Mouse (Mus musculus): ENCODE data around the gene Wwc2.

Wwc2 gene

DNA sequence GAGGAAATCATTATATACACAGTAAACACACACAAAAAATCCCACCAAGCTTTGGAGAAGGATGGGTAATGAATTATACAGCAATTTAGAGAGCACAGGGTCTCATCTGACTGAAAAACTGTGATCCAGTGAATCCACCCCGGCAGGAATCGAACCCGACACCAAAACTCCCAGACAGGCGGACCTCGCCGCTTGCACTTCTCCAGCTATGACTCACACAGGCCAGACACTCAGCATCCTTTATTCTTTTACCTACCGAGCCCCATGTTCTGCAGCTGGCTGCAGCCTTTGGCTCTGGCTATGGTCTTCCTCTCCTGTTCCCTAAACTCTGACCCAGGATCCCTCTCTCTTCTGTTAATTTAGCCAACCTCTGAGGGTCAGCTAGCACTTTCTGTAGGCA, 85.5 kb downstream of the Wwc2 start:
- DNase-seq (ENCODE audit: low read depth in 1 of 2, low spot score in 2 of 2), result no peak

DNA sequence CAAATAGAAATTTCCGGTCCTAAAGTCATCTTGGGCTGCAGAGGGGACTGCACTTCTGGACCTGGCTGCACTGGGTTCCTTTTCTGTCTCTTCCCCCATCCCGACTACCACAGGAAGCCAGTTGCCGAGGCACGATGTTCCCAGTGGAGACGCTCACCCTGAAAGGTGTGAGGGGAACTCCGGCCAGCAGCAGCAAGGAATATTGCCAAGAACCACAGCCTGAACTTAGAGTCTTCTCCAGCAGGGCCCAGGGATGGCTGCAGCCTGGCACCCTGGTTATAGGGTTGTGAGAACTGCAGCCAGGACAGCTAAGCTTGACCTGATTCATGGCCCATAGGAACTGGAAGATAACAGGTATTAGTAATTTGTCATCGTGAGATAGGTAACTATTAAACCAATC, 86.7 kb downstream of the Wwc2 start:
- DNase-seq (ENCODE audit: low read depth in 1 of 2, low spot score in 2 of 2), result no peak

DNA sequence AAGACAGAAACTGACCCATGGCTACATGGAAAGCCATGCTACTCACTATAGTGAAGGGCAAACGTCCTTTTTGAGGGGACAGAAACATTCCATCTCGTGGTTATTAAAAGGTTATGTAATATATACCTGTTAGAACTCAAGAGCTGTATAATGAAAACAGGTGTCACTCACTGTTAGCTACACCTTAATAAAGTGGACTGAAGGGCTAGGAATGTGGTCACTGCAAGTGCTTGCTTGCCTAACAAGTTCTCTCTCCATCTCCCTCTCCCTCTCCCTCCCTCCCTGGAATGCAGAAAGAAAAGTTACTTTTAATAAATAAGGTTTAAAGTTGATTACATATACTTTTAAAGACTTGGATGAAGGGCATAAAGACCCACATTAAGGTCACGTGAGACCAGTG, 88.0 kb downstream of the Wwc2 start:
- no peak for DNase-seq (ENCODE audit: low read depth in 1 of 2, low spot score in 2 of 2)

GRCm38 (mm10) chr8:47900361-47900760, 90.4 kb downstream of the Wwc2 start:
- no peak for DNase-seq (ENCODE audit: low read depth in 1 of 2, low spot score in 2 of 2)

GRCm38 (mm10) chr8:47899891-47900290, 90.8 kb downstream of the Wwc2 start:
- no peak for DNase-seq (ENCODE audit: low read depth in 1 of 2, low spot score in 2 of 2)

DNA sequence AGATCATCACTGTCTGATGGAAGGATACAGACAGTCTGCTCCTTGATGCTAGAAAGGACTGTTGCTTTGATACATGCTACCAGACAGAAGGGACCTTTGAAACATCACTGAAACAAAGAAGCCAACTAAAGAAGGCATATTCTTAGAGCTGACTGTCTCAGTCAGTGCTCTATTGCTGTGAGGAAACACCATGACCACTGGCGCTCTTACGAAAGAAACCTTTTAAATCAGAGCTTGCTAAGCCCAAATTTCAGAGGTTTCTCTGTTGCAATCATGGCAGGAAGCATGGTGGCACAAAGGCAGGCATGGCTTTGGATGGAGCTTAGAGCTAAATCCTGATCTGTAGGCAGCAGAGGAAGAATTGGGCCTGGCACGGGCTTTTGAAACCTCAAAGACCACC, 98.3 kb downstream of the Wwc2 start:
- DNase-seq (ENCODE audit: low read depth in 1 of 2, low spot score in 2 of 2), result no peak

- DNase-seq (ENCODE audit: low read depth in 1 of 2, low spot score in 2 of 2), result no peak
Observed at GRCm38 (mm10) chr8:47891641-47892040, 99.1 kb downstream of the Wwc2 start.

DNA sequence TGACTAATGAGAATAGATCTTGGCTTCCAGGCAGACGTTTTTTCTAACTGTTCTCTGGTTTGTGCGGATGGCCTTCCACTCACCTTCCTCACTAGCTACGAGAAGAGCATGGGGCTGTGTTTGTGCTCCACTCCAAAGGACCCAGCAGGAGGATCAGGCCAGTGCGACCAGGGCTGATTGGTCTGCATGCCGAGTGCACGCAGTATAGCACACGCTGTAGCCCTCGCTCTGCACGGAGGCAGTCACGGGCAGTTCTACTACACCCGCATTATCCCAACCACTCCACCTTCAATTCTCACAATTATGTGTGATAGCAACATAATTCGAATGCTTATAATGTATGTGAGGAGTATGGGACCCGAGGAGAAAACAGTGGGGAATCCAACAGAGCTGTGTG, 99.9 kb downstream of the Wwc2 start:
- DNase-seq (ENCODE audit: low read depth in 1 of 2, low spot score in 2 of 2), result no peak

DNA sequence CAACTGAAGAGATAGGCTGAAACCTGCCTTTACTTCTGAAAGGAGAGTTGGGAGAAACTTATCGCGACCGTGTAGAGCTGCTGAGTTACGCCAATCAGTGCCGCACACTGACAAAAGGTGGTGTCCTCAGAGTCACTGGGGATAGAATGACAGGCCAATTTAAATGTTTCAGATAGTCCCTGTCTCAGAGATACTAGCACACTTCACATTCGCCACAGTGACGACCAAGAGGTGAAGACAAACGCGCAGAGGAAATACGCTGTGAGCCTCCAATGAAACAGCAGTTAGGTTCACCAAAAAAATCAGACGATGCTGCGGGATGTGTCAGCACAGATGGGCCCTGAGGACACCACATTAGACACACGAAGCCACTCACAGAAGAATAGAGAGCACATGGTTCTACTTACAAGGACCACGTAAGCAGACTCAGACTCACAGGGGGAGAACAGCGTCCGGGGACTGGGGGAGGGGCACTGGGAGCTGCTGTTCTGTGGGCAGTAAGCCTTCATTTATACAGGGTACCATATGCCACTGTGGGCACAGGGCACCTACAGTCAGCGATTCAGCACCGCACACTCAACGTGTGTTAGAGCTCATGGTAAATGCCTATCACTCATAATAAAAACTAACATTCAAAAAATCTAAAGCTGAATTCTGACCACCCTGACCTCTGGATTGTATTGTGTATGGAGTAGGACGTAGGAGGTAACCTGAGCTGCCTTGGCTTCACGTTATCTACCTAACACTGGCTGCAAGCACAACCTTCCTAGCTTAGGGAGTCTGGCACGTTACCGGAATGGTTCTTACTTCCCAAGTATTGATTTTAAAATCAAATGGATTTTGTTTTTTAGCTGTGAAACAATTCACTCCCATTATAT, 100.5 kb downstream of the Wwc2 start:
- no peak for DNase-seq (ENCODE audit: low read depth in 1 of 2, low spot score in 2 of 2)

GRCm38 (mm10) chr8:47888841-47889570, 101.7 kb downstream of the Wwc2 start:
- DNase-seq (ENCODE audit: low read depth in 1 of 2, low spot score in 2 of 2), result no peak

- no peak for DNase-seq (ENCODE audit: low read depth in 1 of 2, low spot score in 2 of 2)
Observed at GRCm38 (mm10) chr8:47884306-47884705, 106.4 kb downstream of the Wwc2 start.

DNA sequence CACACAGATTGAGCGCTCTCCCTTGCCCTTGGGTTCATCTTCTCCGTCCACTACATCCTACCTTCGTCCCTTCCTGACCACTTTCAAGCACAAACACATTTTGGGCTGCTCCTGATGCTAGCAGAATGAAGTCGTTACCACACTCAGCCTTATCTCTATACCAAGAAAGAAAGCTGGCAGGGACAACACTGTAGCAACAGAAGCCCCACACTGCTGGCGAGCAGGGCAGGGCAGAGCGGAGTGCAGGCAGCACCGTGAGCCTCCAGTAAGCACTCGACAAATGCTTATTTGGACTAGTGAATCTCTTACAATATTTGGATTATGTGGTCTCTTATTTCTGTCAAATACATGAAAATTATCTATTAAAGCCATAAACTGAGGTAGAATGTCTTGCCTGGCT, 107.0 kb downstream of the Wwc2 start:
- DNase-seq (ENCODE audit: low read depth in 1 of 2, low spot score in 2 of 2), result no peak

- DNase-seq (ENCODE audit: low read depth in 1 of 2, low spot score in 2 of 2), result no peak
Observed at GRCm38 (mm10) chr8:47878516-47878915, 112.2 kb downstream of the Wwc2 start.

- no peak for DNase-seq (ENCODE audit: low read depth in 1 of 2, low spot score in 2 of 2)
Observed at GRCm38 (mm10) chr8:47875865-47876264, 114.9 kb downstream of the Wwc2 start.

- no peak for DNase-seq (ENCODE audit: low read depth in 1 of 2, low spot score in 2 of 2)
Observed at GRCm38 (mm10) chr8:47874497-47875178, 116.1 kb downstream of the Wwc2 start.

GRCm38 (mm10) chr8:47872361-47873107, 118.2 kb downstream of the Wwc2 start:
- no peak for DNase-seq (ENCODE audit: low read depth in 1 of 2, low spot score in 2 of 2)

DNA sequence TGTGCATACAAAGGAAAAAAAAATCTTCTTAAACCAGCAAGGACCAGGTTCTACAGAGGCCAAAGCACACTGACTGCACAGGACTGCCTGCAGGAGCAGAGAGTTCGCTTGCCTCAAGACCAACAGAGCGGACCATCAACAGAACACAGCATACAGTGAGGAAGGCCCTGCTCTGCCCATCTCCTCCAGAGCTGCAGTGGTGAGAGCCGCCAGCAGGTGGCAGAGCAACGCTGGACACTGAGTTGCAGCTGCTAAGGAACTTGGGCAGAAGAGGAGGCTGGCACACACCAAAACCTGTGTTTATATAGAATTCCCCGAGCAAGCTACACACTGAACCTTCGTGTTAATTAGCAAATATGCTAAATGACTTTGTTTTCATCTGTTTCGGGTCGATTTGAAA, 123.7 kb downstream of the Wwc2 start:
- DNase-seq (ENCODE audit: low read depth in 1 of 2, low spot score in 2 of 2), result peak in 1 of 2 experiments; percentile 57

DNA sequence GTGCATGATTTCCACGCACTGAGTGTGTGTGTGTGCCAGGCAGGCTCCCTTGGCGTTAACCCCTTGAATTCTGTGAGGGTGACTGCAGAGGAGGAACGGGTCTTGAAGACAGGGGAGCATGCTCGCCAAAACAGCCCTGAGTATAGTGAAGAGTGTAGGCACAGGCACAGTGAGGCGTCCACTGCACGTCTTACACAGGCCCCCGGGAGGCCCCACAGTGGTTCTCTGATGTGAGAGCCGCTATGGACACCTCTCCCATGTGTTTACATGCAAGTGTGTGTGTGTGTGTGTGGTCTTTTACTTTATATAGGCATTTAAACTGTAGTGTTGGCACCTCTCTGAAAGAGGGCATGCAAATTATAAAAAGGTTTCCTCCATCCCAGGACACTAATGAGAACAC, 124.2 kb downstream of the Wwc2 start:
- no peak for DNase-seq (ENCODE audit: low read depth in 1 of 2, low spot score in 2 of 2)

DNA sequence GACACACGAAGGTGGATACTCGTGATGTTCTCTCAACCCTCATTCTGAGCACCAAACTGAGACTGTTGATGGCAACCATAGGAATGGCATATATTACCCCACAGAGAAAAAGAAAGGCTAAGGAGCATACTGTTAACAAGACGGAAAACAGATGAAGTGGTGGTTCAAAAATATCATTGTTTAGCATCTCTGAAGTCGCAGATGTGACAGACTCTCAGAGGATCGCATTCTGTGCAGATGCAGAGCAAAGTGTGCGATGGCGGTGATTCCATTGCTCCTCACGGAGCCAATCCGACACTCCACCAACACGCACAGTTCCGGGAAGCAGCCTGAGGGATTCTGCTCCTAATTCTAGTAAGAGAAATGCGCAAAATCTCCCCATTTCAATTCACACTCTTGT, 131.5 kb downstream of the Wwc2 start:
- no peak for DNase-seq (ENCODE audit: low read depth in 1 of 2, low spot score in 2 of 2)

GRCm38 (mm10) chr8:47853356-47853755, 137.4 kb downstream of the Wwc2 start:
- DNase-seq (ENCODE audit: low read depth in 1 of 2, low spot score in 2 of 2), result no peak

DNA sequence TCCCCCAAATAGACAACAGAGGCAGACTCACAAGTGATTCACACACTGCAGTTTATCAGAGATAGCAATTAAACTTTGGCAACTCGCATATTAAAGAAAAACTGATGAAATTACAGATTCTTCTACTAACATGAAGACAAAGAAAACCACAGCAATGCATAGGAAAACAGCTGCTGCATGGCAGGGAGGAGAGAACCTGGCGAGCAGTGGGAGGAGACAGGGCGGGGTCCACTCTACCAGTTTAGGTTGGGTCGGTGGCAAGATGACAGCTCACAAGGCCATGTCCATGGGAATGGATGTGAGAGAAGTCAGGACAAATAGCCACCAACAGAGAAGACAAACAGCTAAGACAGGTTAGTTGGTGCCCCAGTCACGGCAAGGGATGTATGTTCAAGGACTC, 138.0 kb downstream of the Wwc2 start:
- DNase-seq (ENCODE audit: low read depth in 1 of 2, low spot score in 2 of 2), result no peak
